In genomic region chr17:80732256-80732655, GRCm38 (mm10) we compare ENCODE assay signal across 28 mouse cellular contexts. TPM values are rescaled to one million over a fixed set of nuclear protein-coding genes. Genes with fewer than 3 reads are reported as not detected.
DNase-seq lines count a peak whose midpoint lies in the region; ATAC-seq and TF ChIP-seq lines count a peak whose summit lies in the region.
"Had no signal": no experiment of that assay in that cellular context is flagged by ENCODE, and none has a peak within 500 bp of the region (broad histone marks: within the 10 kb centered on the region; RNA-seq: fewer than 3 reads in every experiment).

No protein-coding gene starts in this region.

- DNase-seq in kidney, adult 2 months, result peak; percentile 50
- peak; percentile 41 to 42 for DNase-seq in kidney, postnatal 36 days
- no peak for DNase-seq in kidney, adult 11 months
- DNase-seq in lung, postnatal 14 days, result peak; percentile 25
- DNase-seq in lung, adult 2 months, result no peak
- DNase-seq: adrenal gland, postnatal 10 days; adrenal gland, postnatal 36 days; B cell, adult 2 months; cerebellum, adult 18-20 months; cerebellum, adult 9-10 months; cerebellum, postnatal 14 days; gastrocnemius, adult 2 months; gastrocnemius, postnatal 14 days; heart, adult 11 months; heart, postnatal 10 days; heart, postnatal 36 days had no signal

- no peak overlapping the region for H3K4me3 ChIP-seq in kidney, adult 2 months (ENCODE audit: insufficient read depth, low read depth, low read length)
- H3K4me3 ChIP-seq in kidney, embryonic 15.5 days (replicated peaks), result no peak overlapping the region
- no peak overlapping the region for H3K4me3 ChIP-seq in lung, adult 2 months (replicated peaks; ENCODE audit: extremely low read depth, low read depth, low read length)
- H3K4me3 ChIP-seq: forebrain, embryonic 10.5 days; forebrain, embryonic 13.5 days; gastrocnemius, adult 2 months; heart, embryonic 12.5 days; heart, embryonic 15.5 days; hindbrain, embryonic 10.5 days; hindbrain, embryonic 13.5 days had no signal

- no peaks in the 10 kb centered on the region for H3K36me3 ChIP-seq in kidney, adult 2 months (ENCODE audit: control insufficient read depth, insufficient read depth, low read length)
- no peaks in the 10 kb centered on the region for H3K36me3 ChIP-seq in kidney, embryonic 15.5 days
- H3K36me3 ChIP-seq: forebrain, embryonic 10.5 days; G1E; heart, embryonic 12.5 days; heart, embryonic 15.5 days; hindbrain, embryonic 10.5 days; hindbrain, embryonic 13.5 days had no signal

- H3K9ac ChIP-seq in kidney, embryonic 15.5 days, result no peak overlapping the region
- H3K9ac ChIP-seq: forebrain, embryonic 13.5 days; heart, embryonic 12.5 days; heart, embryonic 15.5 days; hindbrain, embryonic 13.5 days had no signal

- no peaks in the 10 kb centered on the region for H3K9me3 ChIP-seq in kidney, embryonic 15.5 days (replicated peaks)
- H3K9me3 ChIP-seq: forebrain, embryonic 10.5 days; forebrain, embryonic 13.5 days; heart, embryonic 12.5 days; heart, embryonic 15.5 days; hindbrain, embryonic 10.5 days; hindbrain, embryonic 13.5 days had no signal

- H3K27me3 ChIP-seq in kidney, adult 2 months (replicated peaks; ENCODE audit: control insufficient read depth, insufficient read depth, low read length), result no peaks in the 10 kb centered on the region
- H3K27me3 ChIP-seq in kidney, embryonic 15.5 days, result no peaks in the 10 kb centered on the region
- H3K27me3 ChIP-seq: CH12.LX; forebrain, embryonic 13.5 days; heart, embryonic 12.5 days; heart, embryonic 15.5 days; hindbrain, embryonic 13.5 days; Patski had no signal

- WGBS in kidney, adult 2 months, result 60% methylated on average over 4 of the region's 4 CpGs
- 71% methylated on average over 4 of the region's 4 CpGs for WGBS in kidney, embryonic 15.5 days
- WGBS in lung, adult 2 months, result 70% methylated on average over 4 of the region's 4 CpGs

- no peak for TF ChIP-seq POLR2A in kidney, adult 2 months (IDR thresholded peaks at IDR 0.05; ENCODE audit: low read depth, low read length)
- no peak for TF ChIP-seq POLR2A in lung, adult 2 months (IDR thresholded peaks at IDR 0.05; ENCODE audit: borderline replicate concordance, extremely low read depth, low read depth, low read length)

- no peak overlapping the region for H3K27ac ChIP-seq in kidney, adult 2 months (ENCODE audit: insufficient read depth, low read depth, low read length)
- no peak overlapping the region for H3K27ac ChIP-seq in kidney, embryonic 15.5 days
- H3K27ac ChIP-seq: forebrain, embryonic 10.5 days; forebrain, embryonic 13.5 days; gastrocnemius, adult 2 months; heart, embryonic 15.5 days; hindbrain, embryonic 10.5 days; hindbrain, embryonic 13.5 days had no signal

- H3K4me1 ChIP-seq in kidney, adult 2 months (ENCODE audit: control insufficient read depth, insufficient read depth, low read length), result peaks cover 7% of the 10 kb centered on the region
- peaks cover 10% of the 10 kb centered on the region for H3K4me1 ChIP-seq in kidney, embryonic 15.5 days
- peaks cover 3% of the 10 kb centered on the region for H3K4me1 ChIP-seq in lung, adult 2 months (ENCODE audit: control insufficient read depth, insufficient read depth, low read length)

- no peak for ATAC-seq in kidney, embryonic 15.5 days (replicated peaks; ENCODE audit: low FRiP score)
- ATAC-seq: forebrain, embryonic 13.5 days; forebrain, embryonic 16.5 days; hindbrain, embryonic 16.5 days; Patski had no signal

- no peak overlapping the region for H3K4me2 ChIP-seq in kidney, embryonic 15.5 days
- H3K4me2 ChIP-seq: forebrain, embryonic 13.5 days; heart, embryonic 12.5 days; heart, embryonic 15.5 days; hindbrain, embryonic 13.5 days had no signal

- TF ChIP-seq CTCF in kidney, adult 2 months (conservative IDR thresholded peaks at IDR 0.05; ENCODE audit: insufficient read depth, insufficient read length, low read depth, low read length), result no peak
- no peak for TF ChIP-seq CTCF in lung, adult 2 months (IDR thresholded peaks at IDR 0.05; ENCODE audit: insufficient read depth, low read length)

RNA-seq across cellular contexts. Expression of gene Map4k3, which starts 4.0 kb away (rescaled TPM):
- polyA plus RNA-seq in kidney, adult 2 months (2012; rRNA removed), result 16.4 and 19.4 TPM in 2 replicates
- 24.0 and 25.2 TPM in 2 replicates for polyA plus RNA-seq in kidney, embryonic 15.5 days (2015; fragmentation: Nextera tagmentation; extraction: Ambion mirVana)
- polyA plus RNA-seq in lung, adult 2 months (2012; rRNA removed), result 38.0 and 49.1 TPM in 2 replicates
- polyA plus RNA-seq: G1E had no signal

Comparison
In these comparisons a context has a peak if more than half of its experiments do, and no peak if none do; other contexts are left out.
1. DNase-seq: peak in kidney, adult 2 months (single experiment), kidney, postnatal 36 days (2 of 2) and lung, postnatal 14 days (single experiment); none in kidney, adult 11 months (single experiment) and lung, adult 2 months (single experiment).